Mouse (Mus musculus) forebrain, embryonic 13.5 days (tissue): ENCODE measurements around the gene Vps45. TPM values are rescaled to one million over a fixed set of nuclear protein-coding genes. Genes with fewer than 3 reads are reported as not detected.

Experiments used
- ATAC-seq: fragments of 200-750 bp; cut with Nextera tagmentation; 2 replicates; pipeline ENCODE4 v1.8.0; 2017
- H3K27ac ChIP-seq: fragments of 300-500 bp; sonication (generic); 2 replicates; pipeline ENCODE4 v1.5.1; 2015; ENCODE audit warnings: inconsistent platforms, mild to moderate bottlenecking, moderate library complexity
- H3K27me3 ChIP-seq: fragments of 300-500 bp; sonication (generic); 2 replicates; pipeline ENCODE4 v1.6.1; 2015; ENCODE audit warnings: mild to moderate bottlenecking, inconsistent platforms
- H3K36me3 ChIP-seq: fragments of 300-500 bp; sonication (generic); 2 replicates; pipeline ENCODE4 v1.6.1; 2015; ENCODE audit warnings: mild to moderate bottlenecking, inconsistent platforms; ENCODE audit not compliant: poor library complexity, severe bottlenecking
- H3K4me1 ChIP-seq: fragments of 300-500 bp; sonication (generic); 2 replicates; pipeline ENCODE4 v1.6.1; 2015; ENCODE audit warnings: inconsistent platforms
- H3K4me2 ChIP-seq: fragments of 300-500 bp; sonication (generic); 2 replicates; pipeline ENCODE4 v1.6.1; 2015; ENCODE audit warnings: inconsistent platforms, mild to moderate bottlenecking, moderate library complexity
- H3K4me3 ChIP-seq: fragments of 300-500 bp; sonication (generic); 2 replicates; pipeline ENCODE4 v1.5.1; 2015; ENCODE audit warnings: mild to moderate bottlenecking, inconsistent platforms
- H3K9ac ChIP-seq: fragments of 300-500 bp; sonication (generic); 2 replicates; pipeline ENCODE4 v1.6.1; 2015; ENCODE audit warnings: mild to moderate bottlenecking, inconsistent platforms
- H3K9me3 ChIP-seq: fragments of 300-500 bp; sonication (generic); replicated peaks from 2 replicates; pipeline ENCODE4 v1.6.1; 2016; ENCODE audit warnings: inconsistent platforms
- WGBS: fragments of 180-500 bp; shearing (Covaris S2); methylation state at CpG from one replicate; pipeline ENCODE4 v1.1.7; 2015; 5-methylcytosine and 5-hydroxymethylcytosine counted together
- polyA plus RNA-seq: library from polyadenylated mRNA; unstranded; fragments of >200 nt; fragmentation: Nextera tagmentation; extraction: Ambion mirVana; gene quantifications from 2 replicates; pipeline ENCODE4 v1.2.1, GENCODE M21; 2015

The Vps45 gene
- polyA plus RNA-seq, 1 experiment from 2014 or later: 62.2 TPM

DNA sequence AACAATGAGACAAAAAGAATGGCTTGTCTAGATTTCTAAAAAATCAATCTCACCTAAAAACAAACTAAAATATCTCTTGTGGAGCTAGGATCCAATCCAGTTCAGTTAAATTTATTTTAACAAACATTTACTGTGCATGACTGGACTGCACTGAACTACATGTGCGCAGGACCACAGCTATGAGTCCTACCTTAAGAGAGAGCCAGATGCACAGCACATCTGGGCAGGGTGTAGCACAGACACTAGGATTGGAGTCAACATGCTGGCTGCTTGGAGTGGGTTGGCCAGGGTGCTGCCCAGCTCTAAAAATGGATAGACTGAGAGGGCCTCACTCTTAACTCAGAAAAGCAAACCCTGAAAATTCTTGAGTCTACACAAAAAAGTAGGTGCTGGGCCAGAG lies 56.7 kb downstream of the Vps45 start:
- ATAC-seq: no peak
- Histone ChIP-seq H3K4me1 (peaks cover 30% of the 10 kb centered on the region), H3K27me3 (no peaks in the 10 kb centered on the region), H3K27ac (no peak overlapping the region), H3K4me3 (no peak overlapping the region), H3K9me3 (no peaks in the 10 kb centered on the region), H3K9ac (no peak overlapping the region), H3K36me3 (peaks cover 5% of the 10 kb centered on the region; the same call in 1 of the 2 replicates), H3K4me2 (no peak overlapping the region)
- WGBS: 100% methylated on average over 1 of the region's 1 CpGs

DNA sequence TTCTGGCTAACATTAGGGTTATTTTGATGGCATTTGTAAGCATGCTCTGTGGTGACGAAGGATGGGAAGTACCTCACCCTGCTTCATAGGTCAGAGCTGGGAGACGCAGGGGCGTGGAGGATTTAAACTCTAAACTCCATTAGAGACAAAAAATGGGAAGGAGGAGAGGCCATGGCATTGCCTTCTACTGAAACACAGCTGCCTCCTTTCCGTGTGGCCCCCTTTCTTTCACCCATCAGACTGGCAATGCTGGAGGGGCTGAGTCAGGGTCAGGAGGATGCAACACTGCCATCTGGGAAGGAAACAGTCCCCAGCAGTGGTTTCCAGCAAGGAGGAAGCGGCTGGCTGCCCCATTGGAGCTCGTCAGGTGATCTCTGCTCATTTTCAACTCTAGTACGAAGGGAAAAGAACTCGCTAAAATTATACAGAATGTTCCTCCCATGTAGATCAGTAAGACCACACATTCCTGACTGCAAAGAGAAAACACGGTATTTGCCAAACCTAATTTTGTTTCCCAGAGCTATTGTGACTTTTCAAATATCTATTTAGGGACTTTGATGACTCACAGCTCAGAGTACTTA lies 57.3 kb downstream of the Vps45 start:
- Histone ChIP-seq H3K9me3 (no peaks in the 10 kb centered on the region), H3K9ac (peak overlapping the region; percentile 30; the same call in 1 of the 2 replicates), H3K4me2 (no peak overlapping the region), H3K27ac (no peak overlapping the region), H3K36me3 (peaks cover 5% of the 10 kb centered on the region; the same call in 1 of the 2 replicates), H3K27me3 (no peaks in the 10 kb centered on the region), H3K4me3 (no peak overlapping the region), H3K4me1 (peaks cover 31% of the 10 kb centered on the region)
- WGBS: 75% methylated on average over 9 of the region's 9 CpGs
- ATAC-seq: no peak

DNA sequence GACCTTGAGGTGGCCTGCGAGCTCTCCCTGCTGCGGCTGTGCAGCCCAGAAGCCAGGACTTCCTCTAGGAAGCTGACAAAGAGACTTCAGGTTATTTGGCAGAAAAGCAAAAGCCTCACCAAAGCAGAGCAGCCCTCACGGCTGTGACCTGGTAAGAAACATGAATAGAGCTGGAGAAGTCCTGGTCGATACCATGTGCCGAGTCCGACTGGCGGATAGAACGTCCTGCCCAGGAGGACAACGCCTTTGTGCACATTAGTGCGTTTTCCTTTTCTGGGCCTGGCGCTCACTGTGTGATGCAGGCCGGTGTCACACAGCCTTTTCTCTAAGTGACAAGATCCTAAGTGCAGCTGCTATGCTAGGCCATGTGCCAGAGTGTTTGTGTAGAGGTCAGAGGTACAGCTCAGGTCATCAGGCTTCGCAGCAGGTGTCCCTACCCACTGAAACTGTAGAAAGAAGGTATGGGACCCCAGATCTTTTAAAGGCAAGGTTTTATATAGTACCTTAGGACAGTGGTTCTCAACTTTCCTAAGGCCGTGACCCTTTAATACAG lies 58.1 kb downstream of the Vps45 start:
- Histone ChIP-seq H3K4me2 (no peak overlapping the region), H3K27me3 (no peaks in the 10 kb centered on the region), H3K9ac (no peak overlapping the region), H3K4me3 (no peak overlapping the region), H3K36me3 (peaks cover 5% of the 10 kb centered on the region; the same call in 1 of the 2 replicates), H3K27ac (no peak overlapping the region; the same call in 1 of the 2 replicates), H3K9me3 (no peaks in the 10 kb centered on the region), H3K4me1 (peaks cover 25% of the 10 kb centered on the region)
- no peak for ATAC-seq
- 83% methylated on average over 14 of the region's 14 CpGs for WGBS

DNA sequence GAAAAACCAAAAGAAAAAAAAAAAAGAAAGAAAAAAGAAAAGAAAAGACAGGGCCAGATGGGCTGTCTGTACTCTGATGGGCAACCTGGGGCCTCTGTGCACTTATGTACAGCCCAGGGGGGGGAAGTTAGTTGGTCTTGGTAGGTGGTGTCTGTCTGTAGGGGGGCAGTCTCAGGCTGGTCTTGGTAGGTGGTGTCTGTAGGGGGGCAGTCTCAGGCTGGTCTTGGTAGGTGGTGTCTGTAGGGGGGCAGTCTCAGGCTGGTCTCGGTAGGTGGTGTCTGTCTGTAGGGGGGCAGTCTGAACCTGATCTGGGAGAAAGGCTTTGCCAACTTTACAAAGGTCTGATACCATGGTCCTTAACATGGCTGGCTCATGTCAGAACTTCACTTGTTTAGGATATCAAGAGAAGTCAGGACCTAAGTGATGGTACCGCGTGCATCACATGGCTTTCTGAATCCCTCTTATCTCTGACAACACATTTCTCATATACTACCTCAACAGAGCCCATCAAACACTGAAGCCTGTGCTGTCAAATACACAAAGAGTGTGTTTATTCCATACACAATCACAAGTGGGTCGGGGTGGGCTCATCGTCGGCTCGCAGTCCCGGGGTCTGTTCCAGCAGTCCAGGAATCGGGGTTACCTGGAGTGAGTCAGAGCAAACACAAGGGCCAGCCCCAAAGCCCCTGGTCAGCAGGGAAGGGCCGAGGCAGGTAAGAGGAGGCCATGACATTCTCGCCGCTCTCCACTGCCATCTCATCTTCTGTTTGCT lies 58.8 kb downstream of the Vps45 start:
- Histone ChIP-seq H3K9ac (no peak overlapping the region), H3K27ac (no peak overlapping the region), H3K4me2 (no peak overlapping the region), H3K9me3 (no peaks in the 10 kb centered on the region), H3K4me3 (no peak overlapping the region), H3K36me3 (peaks cover 5% of the 10 kb centered on the region; the same call in 1 of the 2 replicates), H3K4me1 (peaks cover 26% of the 10 kb centered on the region), H3K27me3 (no peaks in the 10 kb centered on the region)
- ATAC-seq: no peak
- whole genome bisulfite sequencing: 90% methylated on average over 12 of the region's 12 CpGs

DNA sequence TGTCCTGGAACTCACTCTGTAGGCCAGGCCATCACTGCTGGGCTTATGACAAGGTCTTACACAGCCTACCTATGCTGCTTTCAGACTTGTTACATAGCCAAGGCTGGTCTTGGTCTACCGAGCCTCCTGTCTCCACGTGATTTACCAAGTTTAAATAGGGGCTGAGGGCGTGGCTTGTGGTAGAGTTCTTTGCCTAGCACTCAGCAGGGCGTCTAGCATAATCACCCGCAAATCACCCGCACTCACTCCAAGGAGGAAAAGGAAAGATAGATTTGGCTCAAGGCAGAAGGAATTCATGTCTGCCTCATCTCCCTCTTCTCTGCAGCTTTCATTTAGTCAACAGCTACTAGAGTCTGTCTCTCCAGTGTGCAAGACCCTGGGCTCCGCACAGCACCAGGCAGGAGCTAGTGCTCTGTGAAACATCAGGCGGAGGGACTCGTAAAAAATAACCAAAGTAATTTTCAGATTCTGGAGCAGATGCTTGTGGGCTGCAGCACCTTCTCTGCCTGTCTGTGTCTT lies 61.0 kb downstream of the Vps45 start:
- Histone ChIP-seq H3K4me3 (peak overlapping the region; percentile 85), H3K9me3 (no peaks in the 10 kb centered on the region), H3K36me3 (peaks cover 12% of the 10 kb centered on the region), H3K27ac (peak overlapping the region; percentile 99; the same call in 1 of the 2 replicates), H3K9ac (peak overlapping the region; percentile 99), H3K4me2 (peak overlapping the region; percentile 97), H3K4me1 (peaks cover 48% of the 10 kb centered on the region), H3K27me3 (no peaks in the 10 kb centered on the region)
- WGBS: 16% methylated on average over 9 of the region's 9 CpGs
- no peak for ATAC-seq

DNA sequence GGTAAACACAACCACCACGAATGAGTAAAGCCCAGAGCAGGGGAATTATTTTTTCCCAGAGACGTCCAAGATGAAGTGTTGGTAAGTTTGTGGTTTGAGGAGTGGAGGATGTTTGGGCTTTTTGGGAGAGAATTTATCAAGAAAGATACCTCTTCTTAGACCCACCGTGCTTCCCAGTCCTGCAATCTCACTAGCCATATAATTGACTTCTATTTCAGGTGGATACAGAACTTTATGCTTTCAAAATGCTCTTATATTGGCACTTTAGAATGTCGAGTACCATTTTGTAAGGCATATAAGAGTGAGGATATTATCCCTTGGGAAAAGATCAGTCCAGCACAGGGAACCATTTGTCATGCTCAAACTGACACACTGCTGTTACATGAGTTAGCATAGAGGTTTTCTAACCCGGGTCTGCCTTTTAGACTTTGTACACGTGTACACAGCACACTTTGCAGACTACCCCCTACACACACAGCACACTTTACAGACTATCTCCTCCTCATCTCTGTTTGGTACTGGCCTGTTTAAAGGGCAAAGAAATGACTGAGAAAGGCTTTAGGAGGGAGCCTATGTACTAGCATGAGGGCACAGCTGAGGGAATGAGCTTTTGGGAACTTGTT lies 61.7 kb downstream of the Vps45 start:
- Histone ChIP-seq H3K4me1 (peaks cover 51% of the 10 kb centered on the region), H3K27me3 (no peaks in the 10 kb centered on the region), H3K4me3 (peak overlapping the region; percentile 85), H3K9me3 (no peaks in the 10 kb centered on the region), H3K4me2 (peak overlapping the region; percentile 97), H3K27ac (peak overlapping the region; percentile 99), H3K36me3 (peaks cover 19% of the 10 kb centered on the region), H3K9ac (peak overlapping the region; percentile 99)
- no peak for ATAC-seq
- 8% methylated on average over 6 of the region's 6 CpGs for WGBS

DNA sequence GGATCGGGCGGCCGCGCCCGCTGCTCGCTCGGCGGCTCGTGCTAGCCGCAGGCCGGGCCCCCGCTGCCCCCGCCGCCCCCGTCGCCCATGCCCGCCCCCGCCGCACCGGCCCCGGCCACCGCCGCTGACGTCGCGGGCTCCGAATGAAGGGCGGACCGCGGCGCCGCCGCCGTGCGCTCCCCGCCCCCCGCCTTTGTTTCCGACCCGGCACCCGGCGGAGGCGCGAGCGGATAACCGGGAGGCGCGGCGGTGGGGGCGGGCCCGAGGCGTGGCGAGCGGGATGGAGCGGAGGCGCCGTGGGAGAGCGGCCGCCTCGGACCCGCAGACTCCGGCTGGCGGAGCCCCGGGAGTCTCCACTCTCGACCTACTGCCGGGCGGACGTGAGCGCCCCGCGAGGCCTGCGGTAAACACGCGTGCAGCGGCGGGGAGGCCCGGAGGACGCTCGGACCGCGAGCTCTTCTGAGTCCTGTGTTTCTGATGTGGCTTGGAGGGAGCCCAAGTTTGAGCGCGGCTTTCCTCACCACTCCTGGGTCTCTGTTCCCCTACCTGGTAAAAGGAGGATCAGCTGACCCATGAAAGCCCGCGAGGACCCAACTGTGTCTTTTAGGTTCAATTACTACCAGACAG lies 62.4 kb downstream of the Vps45 start, which contains the start of gene Plekho1:
Plekho1 (minus strand) TSS at position 200 of the 627 bp plus-strand sequence.
- peaks cover 26% of the 10 kb centered on the region for H3K36me3 ChIP-seq
- peak; percentile 76 for ATAC-seq
- H3K4me3 ChIP-seq: peak within 1 kb of the TSS; percentile 85
- H3K27me3 ChIP-seq: no peaks in the 10 kb centered on the region
- H3K4me2 ChIP-seq: peak within 1 kb of the TSS; percentile 97
- peak within 1 kb of the TSS; percentile 99 for H3K27ac ChIP-seq
- H3K9ac ChIP-seq: peak within 1 kb of the TSS; percentile 99
- H3K9me3 ChIP-seq: no peaks in the 10 kb centered on the region
- WGBS: under 1% methylated on average over 54 of the region's 84 CpGs
- H3K4me1 ChIP-seq: peaks cover 51% of the 10 kb centered on the region

DNA sequence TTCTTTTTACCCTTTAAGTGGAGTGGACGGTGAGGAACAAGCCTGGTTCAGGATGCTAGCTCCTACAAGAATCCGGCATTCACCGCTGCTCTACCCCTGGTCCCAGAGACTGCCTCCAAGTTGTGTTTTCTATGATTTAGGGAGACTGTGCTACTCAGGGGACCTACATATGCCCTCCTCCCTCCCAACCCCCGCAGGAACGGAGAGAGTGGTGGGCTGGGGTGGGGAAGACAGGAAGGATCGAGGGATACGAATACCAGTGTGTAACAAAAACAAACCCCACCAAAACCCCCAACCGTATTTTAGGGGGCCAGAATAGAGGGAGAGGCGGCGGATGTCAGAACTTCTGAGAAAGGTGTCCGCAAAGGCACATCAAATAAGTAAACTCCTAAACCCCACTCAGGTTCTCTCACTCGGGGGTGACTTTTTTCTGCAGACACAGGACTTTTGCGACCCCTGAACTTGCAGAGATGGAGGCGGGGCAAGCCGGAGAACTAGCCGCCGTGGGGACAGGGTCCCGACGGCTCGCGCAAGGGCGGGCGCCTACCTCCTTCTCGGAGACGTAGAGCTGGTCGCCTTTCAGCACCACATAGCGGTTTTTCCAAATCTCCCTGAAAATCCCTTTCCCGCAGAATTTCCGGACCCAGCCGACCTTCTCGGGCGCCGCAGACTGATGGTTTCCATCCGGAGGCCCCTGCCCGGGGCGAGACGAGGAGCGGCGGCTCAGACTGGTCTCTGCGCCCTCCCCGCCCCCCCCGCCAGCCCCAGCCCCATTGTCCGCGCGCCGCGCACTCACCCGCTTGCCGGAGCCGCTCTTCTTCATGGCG lies 63.1 kb downstream of the Vps45 start:
- Histone ChIP-seq H3K4me2 (peak overlapping the region; percentile 97), H3K27ac (peak overlapping the region; percentile 99), H3K4me3 (peak overlapping the region; percentile 85), H3K36me3 (peaks cover 31% of the 10 kb centered on the region), H3K27me3 (no peaks in the 10 kb centered on the region), H3K4me1 (peaks cover 48% of the 10 kb centered on the region), H3K9me3 (no peaks in the 10 kb centered on the region), H3K9ac (peak overlapping the region; percentile 99)
- ATAC-seq: peak; percentile 80
- WGBS: under 1% methylated on average over 49 of the region's 51 CpGs

DNA sequence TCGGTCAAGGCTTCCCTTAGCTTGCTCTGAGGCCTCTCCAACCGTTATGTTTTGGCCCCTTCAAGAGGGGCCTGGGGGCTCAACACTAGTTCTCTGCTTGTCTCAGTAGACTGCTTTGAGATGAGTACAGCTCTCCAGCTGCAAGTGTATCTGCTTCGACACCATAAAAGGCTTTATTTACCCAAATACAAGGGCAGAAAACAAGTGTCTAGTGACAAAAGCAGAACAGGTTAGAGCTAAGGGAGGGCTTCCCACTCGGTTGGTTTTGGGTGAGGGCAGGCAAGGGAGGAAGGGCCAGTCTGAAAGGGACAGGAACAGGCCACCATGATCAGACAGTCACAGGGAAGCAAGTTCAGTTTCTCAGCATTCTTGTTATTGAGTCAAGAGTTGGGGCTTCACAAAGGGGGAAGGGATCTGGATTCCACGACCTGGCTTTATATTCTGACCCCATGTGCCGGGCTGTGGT lies 63.9 kb downstream of the Vps45 start:
- peak overlapping the region; percentile 99 for H3K27ac ChIP-seq
- no peaks in the 10 kb centered on the region for H3K27me3 ChIP-seq
- 4% methylated on average over 6 of the region's 6 CpGs for WGBS
- peak overlapping the region; percentile 97 for H3K4me2 ChIP-seq
- peaks cover 36% of the 10 kb centered on the region for H3K36me3 ChIP-seq
- peak overlapping the region; percentile 85 for H3K4me3 ChIP-seq
- H3K9ac ChIP-seq: peak overlapping the region; percentile 99
- no peaks in the 10 kb centered on the region for H3K9me3 ChIP-seq
- no peak for ATAC-seq
- peaks cover 46% of the 10 kb centered on the region for H3K4me1 ChIP-seq

DNA sequence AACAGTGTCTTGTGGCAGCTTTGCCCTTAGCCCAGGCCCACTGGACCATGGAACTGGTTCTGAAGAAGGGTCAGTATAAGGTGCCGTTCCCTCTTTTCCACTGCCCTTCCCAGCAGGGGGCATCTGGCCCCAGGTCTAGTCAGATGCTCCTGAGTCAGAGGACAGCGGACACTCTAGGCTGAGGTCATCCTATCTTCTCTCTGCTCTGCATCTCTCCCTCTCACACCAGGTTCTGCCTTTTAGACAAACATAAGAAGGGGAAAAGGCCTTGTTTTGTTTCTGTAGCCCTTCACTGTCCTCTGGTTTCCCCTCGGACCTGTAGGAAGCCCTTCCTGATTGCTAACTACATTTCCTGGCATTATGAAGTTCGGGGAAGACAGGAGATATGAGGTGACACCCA lies 64.4 kb downstream of the Vps45 start:
- WGBS: 30% methylated on average over 4 of the region's 4 CpGs
- Histone ChIP-seq H3K4me3 (peak overlapping the region; percentile 85), H3K9me3 (no peaks in the 10 kb centered on the region), H3K4me2 (peak overlapping the region; percentile 97), H3K4me1 (peaks cover 51% of the 10 kb centered on the region), H3K9ac (peak overlapping the region; percentile 99), H3K27me3 (no peaks in the 10 kb centered on the region), H3K27ac (peak overlapping the region; percentile 99), H3K36me3 (peaks cover 41% of the 10 kb centered on the region)
- ATAC-seq: no peak
